In the genomic region with DNA sequence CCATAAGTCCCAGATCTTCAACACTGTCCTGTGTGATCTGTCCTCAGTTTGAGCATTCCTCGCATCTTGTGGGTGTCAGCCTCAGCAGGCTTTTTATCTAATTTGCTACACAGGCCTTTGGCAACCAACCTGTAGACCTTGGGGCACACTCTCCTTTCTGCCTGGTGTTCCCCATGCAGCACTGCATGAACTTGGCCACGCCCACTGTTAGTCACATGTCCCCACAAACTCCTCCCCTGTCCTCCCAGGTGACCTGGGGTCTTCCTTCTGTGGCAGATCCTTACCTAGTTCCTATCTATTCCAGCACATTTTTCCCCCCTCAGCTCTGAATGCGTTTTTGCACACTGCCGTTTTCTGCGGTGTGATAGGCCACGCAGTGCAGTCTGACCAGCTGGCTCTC, we compare ENCODE assay signal across 15 mouse cellular contexts.
"Had no signal": no experiment of that assay in that cellular context is flagged by ENCODE, and none has a peak within 500 bp of the region (broad histone marks: within the 10 kb centered on the region; RNA-seq: fewer than 3 reads in every experiment).

No protein-coding gene starts in this region.

- DNase-seq: kidney, adult 11 months; kidney, adult 9 months; kidney, postnatal 36 days; left cerebral cortex, postnatal 4 days; lung, embryonic 14.5 days; lung, postnatal 10 days; lung, postnatal 4 days; thymus, adult 2 months; thymus, postnatal 36 days had no signal

- ATAC-seq: liver, embryonic 12.5 days had no signal

- H3K36me3 ChIP-seq: limb, embryonic 13.5 days; liver, embryonic 12.5 days had no signal

- H3K27me3 ChIP-seq: limb, embryonic 13.5 days; liver, embryonic 12.5 days; megakaryocyte, embryonic 14.5 days had no signal

- H3K4me2 ChIP-seq: limb, embryonic 13.5 days; liver, embryonic 12.5 days; lung, embryonic 14.5 days; midbrain, embryonic 11.5 days had no signal

- H3K9ac ChIP-seq: limb, embryonic 13.5 days; liver, embryonic 12.5 days; lung, embryonic 14.5 days had no signal

- H3K4me3 ChIP-seq: limb, embryonic 13.5 days; liver, embryonic 12.5 days; megakaryocyte, embryonic 14.5 days had no signal

- H3K27ac ChIP-seq: kidney, postnatal 0 days; limb, embryonic 13.5 days; liver, embryonic 12.5 days; stomach, postnatal 0 days had no signal

- H3K9me3 ChIP-seq: limb, embryonic 13.5 days; liver, embryonic 12.5 days; megakaryocyte, embryonic 14.5 days had no signal

- H3K4me1 ChIP-seq: limb, embryonic 13.5 days; liver, embryonic 12.5 days; megakaryocyte, embryonic 14.5 days had no signal
